ENCODE assay signal across 1 mouse cellular context in genomic region chr3:85923954-85924945, GRCm38 (mm10).
TF ChIP-seq lines count a peak whose summit lies in the region.

No protein-coding gene starts in this region.

TF ChIP-seq in C2C12, 6 proteins besides CTCF, POLR2A, EP300 and RAD21:
- TF ChIP-seq USF1 (IDR thresholded peaks at IDR 0.05; ENCODE audit: low read depth) (no peak), CEBPB (IDR thresholded peaks at IDR 0.05; ENCODE audit: low read depth) (no peak), MYOG (IDR thresholded peaks at IDR 0.05; ENCODE audit: control insufficient read depth, extremely low read depth, insufficient read length) (no peak)
